Mouse (Mus musculus) megakaryocyte, embryonic 14.5 days (primary cell): ENCODE data around the gene Rad51b.

ENCODE experiments used
- FLI1 ChIP-seq: IDR thresholded peaks from 2 replicates; pipeline ENCODE4 v1.6.1; 2012; ENCODE audit warnings: low read length, inconsistent platforms, mixed read lengths
- GATA1 ChIP-seq: IDR thresholded peaks from 3 replicates; pipeline ENCODE4 v1.6.1; 2012; ENCODE audit warnings: mixed read lengths, low read length, inconsistent platforms, borderline replicate concordance

DNA sequence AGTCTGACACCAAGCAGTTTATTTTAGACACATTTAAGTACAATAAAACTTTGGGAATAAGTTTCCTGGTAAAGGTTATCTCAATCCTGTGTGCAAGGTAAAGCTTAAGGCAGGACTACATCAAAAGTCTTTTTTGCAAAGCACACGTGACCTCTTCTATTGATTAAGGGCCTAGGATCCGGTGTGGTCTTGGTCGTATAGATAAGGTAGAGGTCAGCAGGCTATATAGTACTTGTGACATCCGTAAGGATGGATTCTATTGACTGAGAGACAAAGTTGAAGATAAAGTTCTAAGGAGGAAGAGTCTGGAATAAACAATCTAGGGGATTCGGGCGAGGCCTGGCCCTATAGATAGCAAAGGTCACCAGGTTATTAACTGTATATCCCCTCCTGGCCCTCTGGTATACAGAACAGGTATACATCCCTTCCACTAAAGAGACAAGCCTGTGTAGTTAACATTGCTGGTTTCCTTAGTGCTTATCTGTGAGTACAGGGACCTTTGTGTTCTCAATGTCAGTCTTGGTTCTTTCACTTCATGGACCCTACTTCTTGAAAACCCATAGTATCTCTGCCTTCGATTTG lies 471.8 kb downstream of the Rad51b start:
- TF ChIP-seq FLI1: no peak
- TF ChIP-seq GATA1: no peak
